Mouse (Mus musculus): ENCODE results near the gene Sdf2l1.

Gene Sdf2l1

GRCm38 (mm10) chr16:17124119-17124870 is 7.9 kb downstream of the Sdf2l1 start:
- DNase-seq (ENCODE audit: low spot score), result no peak

- no peak for DNase-seq (ENCODE audit: low spot score)
Observed at GRCm38 (mm10) chr16:17121569-17121968, 10.6 kb downstream of the Sdf2l1 start.

GRCm38 (mm10) chr16:17117309-17117799 is 14.8 kb downstream of the Sdf2l1 start:
- no peak for DNase-seq (ENCODE audit: low spot score)

GRCm38 (mm10) chr16:17110771-17111743 is 21.1 kb downstream of the Sdf2l1 start, which contains the start of gene Ppil2:
Gene Ppil2, minus strand, starts transcription at chr16:17111257.
- DNase-seq (ENCODE audit: low spot score), result peak; percentile 75

- DNase-seq (ENCODE audit: low spot score), result no peak
Observed at GRCm38 (mm10) chr16:17104600-17104999, 27.6 kb downstream of the Sdf2l1 start.

GRCm38 (mm10) chr16:17102630-17103220 is 29.5 kb downstream of the Sdf2l1 start:
- no peak for DNase-seq (ENCODE audit: low spot score)

GRCm38 (mm10) chr16:17096938-17097337 is 35.2 kb downstream of the Sdf2l1 start:
- no peak for DNase-seq (ENCODE audit: low spot score)

- DNase-seq (ENCODE audit: low spot score), result no peak
Observed at GRCm38 (mm10) chr16:17088346-17088745, 43.8 kb downstream of the Sdf2l1 start.

- no peak for DNase-seq (ENCODE audit: low spot score)
Observed at GRCm38 (mm10) chr16:17086669-17087193, 45.5 kb downstream of the Sdf2l1 start.

- DNase-seq (ENCODE audit: low spot score), result no peak
Observed at GRCm38 (mm10) chr16:17086241-17086640, 45.9 kb downstream of the Sdf2l1 start.

GRCm38 (mm10) chr16:17085636-17086035 is 46.5 kb downstream of the Sdf2l1 start:
- no peak for DNase-seq (ENCODE audit: low spot score)

GRCm38 (mm10) chr16:17082121-17082792 is 49.9 kb downstream of the Sdf2l1 start:
- DNase-seq (ENCODE audit: low spot score), result no peak
